Mouse (Mus musculus) frontal cortex, postnatal 14 days (tissue): ENCODE results near the gene Pfkp.

ENCODE experiments used
- DNase-seq, 2 experiments: peaks; one replicate each; pipeline ENCODE4 v3.0.0; 2022; ENCODE audit warnings: low spot score in 2 of 2

Gene Pfkp

DNA sequence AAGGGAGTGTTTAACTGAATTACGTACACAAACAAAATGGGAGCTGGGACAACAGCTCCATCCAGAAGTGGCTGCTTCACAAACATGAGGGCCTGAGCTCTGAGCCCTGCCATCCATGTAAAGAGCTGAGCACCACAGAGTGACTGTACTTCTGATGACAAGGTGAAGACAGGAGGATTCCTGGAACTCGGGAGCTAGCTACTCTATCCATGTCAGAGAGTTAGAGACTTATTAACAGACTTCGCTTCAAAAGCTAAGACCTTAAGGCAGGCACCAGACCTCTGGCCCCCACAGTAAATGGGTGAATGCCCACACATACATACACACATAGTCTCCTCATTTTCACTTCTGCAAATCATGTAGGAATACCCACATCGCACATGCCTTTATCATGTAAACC is 11.6 kb downstream of the Pfkp start:
- no peak for DNase-seq

DNA sequence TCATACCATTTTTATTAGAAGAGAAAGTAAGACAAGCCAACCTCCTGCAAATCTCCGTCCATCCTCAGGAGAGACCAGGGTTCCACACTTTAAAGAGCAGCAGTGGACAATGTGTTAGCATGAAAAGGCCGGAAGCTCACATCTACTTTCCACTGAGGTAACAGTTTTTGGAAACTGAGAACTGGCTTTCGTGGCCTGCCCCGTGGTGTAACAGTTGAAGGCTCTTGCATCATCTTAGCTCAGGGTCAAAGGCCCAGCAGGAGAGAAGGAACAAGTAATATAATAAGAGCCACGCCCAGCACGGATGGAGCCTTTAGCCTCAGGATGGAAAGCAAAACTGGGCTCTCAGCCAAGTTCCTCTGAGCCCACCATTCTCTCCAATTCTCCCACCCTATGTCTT is 12.1 kb downstream of the Pfkp start:
- no peak for DNase-seq

DNA sequence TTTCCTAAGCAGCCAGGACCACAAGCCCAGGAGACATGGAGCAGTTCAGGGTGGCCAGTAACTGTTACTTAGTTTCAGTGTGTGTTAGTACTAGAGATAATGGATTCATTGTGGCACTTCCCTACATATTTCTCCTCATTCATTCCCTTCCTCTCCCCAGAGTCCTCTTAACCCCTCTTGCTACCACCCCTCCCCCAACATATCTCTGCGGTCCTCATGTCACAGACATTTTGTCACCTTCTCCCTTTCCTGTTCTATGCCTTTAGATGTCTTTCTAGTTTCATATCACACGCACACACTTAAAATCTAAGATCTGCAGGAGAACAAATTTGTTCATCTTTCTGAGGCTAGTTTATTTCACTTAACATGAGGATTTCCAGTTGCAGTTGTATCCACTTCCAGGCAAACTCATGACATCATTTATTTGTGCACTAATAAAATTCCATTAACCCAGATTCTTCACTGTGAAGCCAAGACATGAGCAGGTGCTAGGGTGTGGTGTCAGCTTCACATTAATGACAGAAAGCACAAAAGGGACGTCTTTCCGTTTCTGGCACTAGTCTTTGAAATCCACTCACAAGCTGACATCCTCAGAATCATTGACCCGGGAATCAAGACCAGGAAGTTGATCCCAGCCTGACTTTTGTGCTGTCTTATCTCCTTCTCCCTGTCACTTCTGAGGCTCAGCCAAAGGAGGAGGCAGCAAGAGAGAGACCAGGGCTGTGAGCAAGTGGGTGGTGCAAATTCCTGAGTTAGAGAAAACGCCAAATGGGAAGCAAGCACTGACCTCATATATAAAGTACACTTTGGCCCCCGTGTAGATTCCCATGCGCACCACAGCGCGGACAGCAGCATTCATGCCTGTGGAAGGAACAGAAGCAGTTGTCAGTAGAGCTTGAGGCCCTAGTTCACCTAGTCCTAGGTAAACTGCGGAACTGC is 13.2 kb downstream of the Pfkp start:
- no peak for DNase-seq

DNA sequence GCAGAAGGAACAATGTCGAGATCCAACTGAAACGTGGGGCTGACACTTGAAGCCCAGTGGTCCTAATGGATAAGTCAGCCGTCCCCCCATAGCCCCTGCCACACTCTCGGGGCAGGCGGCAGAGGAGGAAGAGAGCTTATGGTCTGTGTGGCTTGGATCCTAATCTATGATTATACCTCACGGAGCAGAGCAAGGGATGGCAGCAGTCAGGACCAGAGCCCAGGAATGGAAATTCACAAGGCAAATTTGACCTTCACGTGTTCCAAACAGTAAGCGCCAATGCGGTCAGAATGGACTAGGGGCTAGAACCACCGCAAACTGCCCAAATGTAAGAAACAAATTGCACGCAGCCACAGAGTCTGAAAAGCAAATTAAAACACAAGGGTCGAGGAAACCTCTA is 14.5 kb downstream of the Pfkp start:
- no peak for DNase-seq

DNA sequence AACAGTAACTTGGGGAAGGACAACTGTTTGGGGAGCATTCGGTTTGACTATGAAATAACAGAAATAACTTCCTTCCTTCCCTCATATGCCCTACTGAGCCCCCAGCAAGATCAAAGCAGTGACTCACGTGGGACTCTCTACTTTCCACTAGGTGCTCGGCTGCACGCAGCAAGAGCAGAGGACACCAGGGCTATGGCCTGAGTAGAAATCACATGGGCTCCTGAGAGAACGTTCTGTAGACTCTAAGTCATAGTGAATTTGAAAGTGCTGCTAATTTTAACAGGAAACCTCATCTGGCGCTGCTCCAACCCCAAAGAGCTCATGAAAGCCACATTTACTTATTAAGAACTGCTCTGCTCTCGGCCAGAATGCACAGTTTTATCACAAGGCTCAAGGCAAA is 15.1 kb downstream of the Pfkp start:
- DNase-seq = no peak

DNA sequence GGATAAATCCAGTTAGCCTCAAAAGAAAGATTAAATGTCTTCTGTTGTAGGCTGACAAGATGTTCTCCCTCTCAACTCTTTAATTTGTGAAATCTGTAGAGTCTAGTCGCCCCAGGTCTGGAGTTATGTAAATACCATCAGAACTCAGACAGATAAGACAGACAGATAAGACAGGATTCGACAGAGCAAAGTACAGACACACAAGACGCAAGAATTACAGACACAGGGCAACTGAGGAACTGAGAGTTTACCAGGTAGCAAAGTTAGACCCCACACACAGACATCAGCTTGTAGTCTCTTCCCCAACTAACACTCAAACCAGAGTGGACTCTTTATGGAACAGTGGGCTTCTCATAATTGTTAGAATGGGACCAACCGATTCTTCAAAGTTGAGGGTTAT is 15.6 kb downstream of the Pfkp start:
- no peak for DNase-seq

DNA sequence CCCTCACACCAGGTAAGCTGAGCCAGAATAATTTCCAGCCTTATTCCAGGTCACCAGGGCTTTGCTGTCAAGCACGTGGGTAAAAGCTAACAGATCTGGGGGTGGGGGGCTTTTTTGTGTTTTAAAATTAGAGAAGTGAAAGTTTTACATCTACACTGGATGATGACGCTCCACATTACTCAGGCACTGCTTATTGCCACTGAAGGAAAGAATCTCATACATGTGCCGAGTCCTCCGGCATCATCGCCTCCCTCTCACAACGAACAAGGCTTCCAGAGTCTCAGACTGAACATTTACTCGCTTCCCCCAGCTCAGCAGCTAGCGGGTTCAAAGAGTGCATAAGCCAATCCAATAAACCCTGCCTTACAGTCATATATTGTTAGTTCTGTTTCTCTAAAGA is 16.1 kb downstream of the Pfkp start:
- DNase-seq = no peak

DNA sequence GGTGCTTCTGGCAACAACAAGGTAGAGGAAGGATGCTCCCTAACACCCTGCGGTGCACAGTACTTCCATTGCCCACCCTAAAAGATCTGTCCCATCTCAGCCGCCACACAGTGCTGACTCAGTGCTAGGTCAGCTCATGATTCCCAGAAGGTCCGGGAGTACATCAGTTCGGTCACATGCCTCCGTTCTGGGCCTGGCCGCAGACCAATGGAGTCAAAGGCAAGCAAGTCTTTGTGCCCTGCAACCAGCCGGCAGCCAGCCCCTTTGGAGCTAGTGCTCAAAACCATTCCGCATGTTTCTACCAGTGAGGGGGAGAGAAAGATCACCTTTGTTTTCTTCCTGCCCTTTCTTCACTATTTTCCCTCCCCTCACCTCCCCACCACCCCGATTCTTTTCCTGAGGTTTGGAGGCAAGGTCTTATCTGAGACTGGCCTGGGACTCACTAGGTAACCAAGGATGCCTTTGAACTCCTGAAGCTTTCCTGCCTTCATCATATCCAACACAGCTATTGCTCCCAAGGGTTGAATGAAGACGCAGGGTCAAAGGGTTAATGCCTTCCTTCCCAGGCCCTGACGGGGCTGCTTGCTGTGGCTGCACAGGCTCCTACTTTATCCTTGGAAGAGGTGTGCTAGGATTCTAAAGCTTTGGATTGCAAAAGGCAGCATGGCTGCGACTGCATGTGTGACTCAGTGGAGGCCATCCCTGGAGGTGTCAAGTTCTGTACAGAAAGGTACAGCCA is 16.6 kb downstream of the Pfkp start:
- no peak for DNase-seq

DNA sequence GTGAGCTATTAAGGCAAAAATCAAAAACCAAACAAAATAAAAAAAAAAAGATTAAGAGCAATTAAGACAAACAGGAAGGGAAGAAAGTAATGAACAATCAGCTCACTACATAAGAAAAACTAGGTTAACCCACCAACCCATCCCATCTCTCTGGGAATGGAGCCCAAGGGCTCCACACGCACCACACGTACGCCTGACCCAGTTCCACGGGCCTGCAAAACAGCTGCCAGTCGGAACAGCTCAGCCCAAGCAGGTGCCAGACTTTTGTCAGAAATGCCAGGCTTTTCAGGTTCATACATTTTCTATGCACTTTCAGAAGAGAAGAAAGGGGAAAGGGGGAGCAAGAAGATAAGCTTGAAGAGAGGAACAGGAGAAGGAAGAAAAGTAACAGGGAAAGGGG is 17.9 kb downstream of the Pfkp start:
- no peak for DNase-seq

DNA sequence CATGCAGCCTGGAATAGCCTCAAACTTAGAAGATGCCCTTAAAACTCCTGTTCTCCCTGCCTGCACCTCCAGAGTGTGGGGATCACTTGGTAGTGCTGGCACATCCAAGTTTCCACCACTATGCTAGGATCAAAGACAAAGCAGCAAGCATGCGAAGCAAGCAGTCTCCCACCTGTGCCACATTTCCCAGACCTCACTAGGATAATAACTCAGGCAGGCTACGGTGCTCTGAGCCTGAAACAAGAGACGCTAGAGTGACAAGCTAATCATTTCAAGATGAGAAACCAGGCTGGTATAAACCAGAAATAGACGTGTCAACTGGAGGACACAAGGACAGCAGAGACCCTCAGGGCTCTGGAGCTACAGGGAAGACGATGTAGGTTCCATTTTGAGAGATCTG is 18.6 kb downstream of the Pfkp start:
- no peak for DNase-seq

DNA sequence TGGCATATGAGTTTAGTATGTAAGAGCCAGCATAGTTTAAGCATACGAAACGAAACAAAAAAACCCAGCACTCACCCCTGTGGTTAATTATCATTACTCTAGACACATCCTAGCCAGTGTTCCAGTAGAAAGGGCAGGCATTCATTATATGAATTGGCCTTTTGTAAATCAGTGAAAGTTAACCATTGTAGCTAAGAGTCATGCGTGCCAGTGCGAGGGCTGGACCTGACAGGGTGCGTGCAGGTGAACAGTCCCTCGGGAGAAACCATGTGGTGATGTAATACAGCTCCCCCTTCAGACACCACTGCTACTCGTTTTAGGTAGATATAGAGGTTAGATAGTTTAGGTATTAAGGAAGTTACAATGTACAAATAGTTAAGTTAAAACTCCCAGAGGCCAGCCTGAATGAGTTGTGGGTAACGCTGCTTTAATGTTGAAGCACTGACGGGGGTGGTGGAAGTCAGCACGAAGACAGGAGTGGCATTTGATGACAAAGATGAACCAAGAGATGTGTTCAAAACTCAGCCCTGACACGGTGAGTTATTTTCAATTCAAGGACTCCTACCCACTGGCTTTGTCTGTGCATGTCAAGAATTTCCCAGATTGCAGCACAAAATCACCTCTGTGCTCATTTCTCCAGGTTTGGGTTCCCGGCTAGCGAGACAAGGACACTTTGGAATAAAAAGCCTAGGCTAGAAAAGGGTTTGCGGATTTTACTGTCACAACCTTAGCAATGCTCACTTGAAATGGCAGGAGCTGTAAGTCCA is 19.4 kb downstream of the Pfkp start:
- DNase-seq = no peak

DNA sequence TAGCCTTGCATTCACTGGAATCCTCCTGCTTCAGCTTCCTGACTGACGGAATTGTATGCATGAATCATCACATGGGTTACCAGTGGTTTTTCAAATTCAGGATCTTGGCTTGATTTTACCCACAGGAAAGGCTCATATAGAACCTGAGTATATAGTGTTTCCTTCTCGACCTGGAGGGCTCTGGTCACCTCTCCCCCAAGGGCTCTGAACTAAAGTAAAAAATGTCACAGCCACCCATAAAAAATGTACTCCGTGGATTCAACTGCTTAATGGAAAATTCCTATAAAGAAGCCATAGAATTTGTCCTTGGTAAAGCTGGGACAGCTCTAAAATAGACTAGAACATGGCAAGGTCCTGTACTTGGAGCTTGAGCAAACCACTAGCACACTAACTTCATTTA is 20.3 kb downstream of the Pfkp start:
- no peak for DNase-seq

DNA sequence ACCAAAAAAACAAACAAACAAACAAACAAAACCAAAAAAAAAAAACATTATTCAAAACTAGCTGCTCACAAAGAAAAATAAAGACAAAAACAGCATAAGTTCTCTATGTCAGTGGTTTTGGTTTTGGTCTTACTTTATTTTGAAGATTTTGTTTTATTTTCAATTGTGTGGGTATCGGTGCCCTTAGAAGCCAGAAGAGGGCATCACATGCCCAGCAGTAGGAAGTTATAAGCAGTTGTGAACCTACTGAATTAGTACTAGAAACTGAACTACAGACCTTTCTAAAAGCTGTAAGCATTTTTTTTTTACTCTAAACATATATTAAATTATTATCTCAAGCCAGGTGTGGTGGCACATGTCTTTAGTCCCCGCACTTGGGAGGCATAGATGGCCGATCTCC is 21.2 kb downstream of the Pfkp start:
- no peak for DNase-seq

DNA sequence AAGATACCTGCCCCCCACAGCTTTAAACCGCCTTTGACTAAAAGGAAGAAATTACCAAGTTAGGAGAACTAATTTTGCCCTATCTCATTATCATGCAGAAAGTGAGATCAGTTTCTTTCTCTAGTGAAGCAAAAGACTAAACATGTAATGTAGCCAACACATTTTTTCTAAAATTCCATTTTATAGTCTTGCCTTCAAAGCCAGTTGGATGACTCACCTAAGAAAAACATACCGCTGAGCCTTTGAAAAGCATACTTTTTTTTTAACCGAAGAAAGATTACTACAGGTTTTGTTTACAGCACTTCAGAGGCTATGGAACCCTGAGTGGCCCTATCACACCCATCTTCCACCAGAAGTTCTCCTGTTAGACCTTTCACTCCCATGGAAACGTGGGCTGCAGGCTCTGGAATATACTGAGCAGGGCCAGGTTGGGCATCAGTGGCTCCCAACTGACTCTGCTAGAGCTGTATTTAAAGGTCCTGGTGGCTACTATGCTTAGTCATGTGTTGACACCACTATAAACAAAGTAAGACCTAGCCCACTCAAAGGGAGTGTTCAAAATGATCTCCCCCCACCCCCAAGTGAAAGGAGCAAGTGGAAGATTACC is 22.0 kb downstream of the Pfkp start:
- no peak for DNase-seq

DNA sequence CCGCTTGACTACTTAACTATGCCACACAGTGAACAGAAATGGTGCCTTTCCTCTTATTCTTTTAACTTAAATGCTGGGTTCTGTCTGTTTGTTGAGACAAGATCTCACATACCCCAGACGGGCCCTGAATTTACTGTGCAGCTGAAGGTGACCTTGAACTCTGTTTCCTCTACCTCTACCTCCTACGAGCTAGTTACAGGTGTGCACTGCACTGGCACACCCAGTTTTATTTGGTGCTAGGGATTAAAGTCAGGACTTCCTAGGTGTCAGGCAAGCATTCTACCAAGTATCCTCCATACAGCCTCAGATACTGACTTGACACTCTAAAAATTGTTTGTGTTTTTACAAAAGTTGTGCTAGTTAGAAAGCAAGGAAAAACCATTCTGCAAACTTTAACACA is 22.6 kb downstream of the Pfkp start:
- no peak for DNase-seq

DNA sequence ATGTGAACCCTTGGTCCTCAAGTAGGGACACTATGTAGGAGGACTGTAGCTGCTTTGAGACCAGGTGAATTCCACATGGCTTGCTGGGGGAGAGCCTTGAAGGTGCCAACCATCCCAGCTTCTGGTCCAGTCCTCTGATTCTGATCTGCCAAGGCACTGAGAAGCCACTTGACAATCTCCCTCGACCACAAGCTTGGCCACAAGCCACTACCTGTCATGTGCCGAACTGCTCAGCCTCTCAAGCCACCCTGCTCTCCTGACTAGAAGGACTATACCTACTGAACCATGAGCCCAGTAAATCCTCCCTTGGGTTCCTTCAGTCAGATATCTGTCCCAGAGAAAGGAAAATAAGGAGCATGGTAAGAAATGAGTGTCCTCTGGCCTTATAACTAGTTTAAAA is 24.0 kb downstream of the Pfkp start:
- DNase-seq = no peak

DNA sequence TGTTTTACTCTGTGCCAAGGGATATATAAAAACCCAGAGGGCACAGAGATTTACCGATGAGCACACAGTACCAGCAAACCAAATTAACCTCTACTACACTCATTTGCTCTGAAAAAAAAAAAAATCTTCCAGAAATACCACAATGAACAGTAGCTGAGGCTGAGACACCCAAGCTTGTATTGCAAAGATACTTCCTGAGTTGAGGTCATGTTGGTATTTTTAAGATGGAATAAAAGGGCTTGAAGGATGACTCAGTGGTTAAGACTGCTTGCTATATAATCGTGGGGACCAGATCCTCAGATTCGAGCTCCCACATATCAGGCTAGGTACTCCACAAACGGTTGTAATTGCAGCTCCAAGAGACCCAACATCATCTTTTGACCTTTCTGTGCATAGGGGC is 24.5 kb downstream of the Pfkp start:
- no peak for DNase-seq

DNA sequence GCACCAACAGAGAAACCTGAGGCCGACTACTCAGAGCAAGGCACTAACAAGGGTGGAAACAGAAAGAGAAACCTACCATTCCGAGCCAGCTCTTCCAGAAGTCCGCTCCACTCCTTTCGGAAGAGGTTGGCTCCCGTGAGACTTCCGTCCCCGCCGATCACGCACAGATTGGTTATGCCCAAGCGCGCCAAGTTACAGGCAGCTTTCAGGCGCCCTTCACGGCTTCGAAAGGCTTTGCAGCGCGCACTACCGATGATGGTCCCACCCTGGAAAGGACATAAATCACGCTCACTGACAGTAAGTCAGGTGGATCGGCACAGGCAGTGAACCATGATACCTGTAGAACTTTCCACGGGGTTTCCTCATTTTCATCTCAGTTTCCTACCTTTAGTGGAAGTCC is 26.7 kb downstream of the Pfkp start:
- no peak for DNase-seq

DNA sequence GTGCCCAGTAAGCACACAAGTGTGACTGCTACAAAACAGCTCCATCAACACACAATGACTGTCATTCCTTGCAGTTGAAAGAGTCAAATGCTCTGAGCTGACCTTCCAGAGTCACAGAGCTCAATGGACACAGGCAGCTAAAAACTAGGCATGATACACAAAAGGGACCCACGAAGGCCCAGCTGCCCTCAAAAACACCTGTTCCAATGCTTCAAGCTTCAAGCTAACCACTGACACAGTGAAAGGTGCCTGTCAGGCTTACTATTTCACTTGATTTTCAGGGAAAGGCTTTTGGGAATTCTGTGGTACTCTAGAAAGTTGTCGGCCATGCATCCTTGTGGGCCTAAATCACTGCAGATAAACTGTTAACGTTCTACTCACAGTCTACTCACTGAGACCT is 28.3 kb downstream of the Pfkp start:
- DNase-seq = no peak

DNA sequence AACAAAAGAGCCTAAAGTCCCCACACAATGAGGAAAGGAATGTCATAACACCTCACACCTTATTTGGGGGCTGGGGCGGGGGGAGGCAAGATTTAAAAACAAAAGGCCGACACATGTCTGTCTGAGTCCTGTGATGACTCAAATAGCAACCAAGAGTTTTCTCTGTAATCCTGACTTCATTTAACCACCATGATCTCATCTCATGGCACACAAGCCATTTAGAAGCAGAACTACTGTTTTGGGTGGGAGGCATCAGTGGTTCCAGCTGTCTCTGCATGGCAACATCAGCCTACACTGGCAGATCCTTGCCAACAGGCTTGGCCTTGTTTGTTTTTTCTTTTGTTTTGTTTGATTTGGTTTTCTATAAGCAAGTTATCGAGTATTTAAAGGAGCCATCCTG is 29.9 kb downstream of the Pfkp start:
- DNase-seq = no peak

DNA sequence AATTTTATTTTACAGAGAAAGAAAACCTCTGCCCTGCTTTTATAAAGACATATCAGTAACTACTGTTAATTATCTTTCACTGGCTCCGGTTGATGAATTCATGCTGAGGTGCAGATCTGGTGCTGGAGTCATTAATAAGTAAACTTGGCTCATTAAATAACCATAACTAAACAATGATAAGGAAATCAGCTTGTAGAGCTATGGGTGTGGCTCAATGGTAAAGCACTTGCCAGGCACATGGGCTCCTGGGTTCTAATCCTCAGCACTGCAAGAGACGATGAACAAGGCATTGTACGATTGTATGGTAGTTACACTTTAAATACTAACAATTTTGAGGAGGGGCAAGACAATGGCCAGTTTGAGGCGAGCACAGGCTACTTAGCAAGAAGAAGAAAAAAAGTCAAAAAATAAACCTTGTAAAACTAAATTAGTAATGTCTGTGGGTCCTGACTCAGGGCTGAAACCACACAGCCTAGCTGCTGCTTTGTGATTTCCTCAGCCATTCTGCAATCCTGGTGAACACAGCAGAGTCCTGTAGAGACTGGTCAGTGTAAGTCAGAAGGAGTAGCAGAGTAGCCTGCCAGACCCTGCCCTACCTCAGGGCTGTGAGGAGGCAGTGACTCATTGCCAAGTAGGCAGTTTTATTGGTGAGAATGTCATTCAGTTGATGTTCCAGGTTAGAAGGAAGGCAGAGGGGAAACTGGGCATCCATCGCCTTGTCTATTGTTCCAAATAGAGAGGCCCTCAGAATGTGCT is 34.7 kb downstream of the Pfkp start:
- DNase-seq = no peak
